21 mouse cellular contexts compared by ENCODE assay signal in genomic region chr1:83135829-83136228, GRCm38 (mm10). TPM values are rescaled to one million over a fixed set of nuclear protein-coding genes. Genes with fewer than 3 reads are reported as not detected.
DNase-seq lines count a peak whose midpoint lies in the region; ATAC-seq and TF ChIP-seq lines count a peak whose summit lies in the region.
"Had no signal": no experiment of that assay in that cellular context is flagged by ENCODE, and none has a peak within 500 bp of the region (broad histone marks: within the 10 kb centered on the region; RNA-seq: fewer than 3 reads in every experiment).

No protein-coding gene starts in this region.

- no peak overlapping the region for H3K27ac ChIP-seq in intestine, embryonic 14.5 days (ENCODE audit: low read depth)
- H3K27ac ChIP-seq in lung, postnatal 0 days (ENCODE audit: low read length): no peak overlapping the region; the same call in 1 of the 2 replicates
- H3K27ac ChIP-seq in stomach, embryonic 16.5 days (ENCODE audit: low read length): no peak overlapping the region
- no peak overlapping the region for H3K27ac ChIP-seq in forebrain, embryonic 16.5 days (ENCODE audit: low read length)
- no peak overlapping the region for H3K27ac ChIP-seq in midbrain, embryonic 15.5 days
- H3K27ac ChIP-seq: forebrain, embryonic 15.5 days; hindbrain, embryonic 15.5 days; kidney, embryonic 15.5 days; layer of hippocampus, adult 2 months had no signal

- peak; percentile 70 for ATAC-seq in intestine, embryonic 14.5 days (replicated peaks; ENCODE audit: low FRiP score, low TSS enrichment, low read depth)
- peak; percentile 83 for ATAC-seq in lung, postnatal 0 days
- ATAC-seq in stomach, embryonic 16.5 days (ENCODE audit: insufficient read depth, low FRiP score): peak; percentile 85; the same call in 1 of the 2 replicates
- no peak for ATAC-seq in forebrain, embryonic 16.5 days
- ATAC-seq in midbrain, embryonic 15.5 days (replicated peaks): no peak
- ATAC-seq: forebrain, embryonic 15.5 days had no signal

- H3K9me3 ChIP-seq in intestine, embryonic 14.5 days (ENCODE audit: control insufficient read depth, low read length): no peaks in the 10 kb centered on the region
- H3K9me3 ChIP-seq in lung, postnatal 0 days (ENCODE audit: low read length): no peaks in the 10 kb centered on the region
- no peaks in the 10 kb centered on the region for H3K9me3 ChIP-seq in stomach, embryonic 16.5 days (replicated peaks; ENCODE audit: control insufficient read depth, low read length)
- H3K9me3 ChIP-seq in forebrain, embryonic 16.5 days (ENCODE audit: control insufficient read depth, low read length): no peaks in the 10 kb centered on the region
- H3K9me3 ChIP-seq in midbrain, embryonic 15.5 days: no peaks in the 10 kb centered on the region
- H3K9me3 ChIP-seq: forebrain, embryonic 15.5 days; hindbrain, embryonic 15.5 days; kidney, embryonic 15.5 days had no signal

- no peaks in the 10 kb centered on the region for H3K4me1 ChIP-seq in intestine, embryonic 14.5 days (replicated peaks; ENCODE audit: control insufficient read depth, insufficient read depth, low read length)
- no peaks in the 10 kb centered on the region; the same call in 1 of the 2 replicates for H3K4me1 ChIP-seq in lung, postnatal 0 days (ENCODE audit: insufficient read depth, low read depth, low read length)
- no peaks in the 10 kb centered on the region for H3K4me1 ChIP-seq in stomach, embryonic 16.5 days (ENCODE audit: control insufficient read depth, insufficient read depth, low read length)
- H3K4me1 ChIP-seq in forebrain, embryonic 16.5 days (replicated peaks; ENCODE audit: control insufficient read depth, insufficient read depth, low read length): no peaks in the 10 kb centered on the region
- H3K4me1 ChIP-seq in midbrain, embryonic 15.5 days: no peaks in the 10 kb centered on the region
- H3K4me1 ChIP-seq: forebrain, embryonic 15.5 days; hindbrain, embryonic 15.5 days; kidney, embryonic 15.5 days had no signal

- no peak overlapping the region for H3K4me2 ChIP-seq in intestine, embryonic 14.5 days (ENCODE audit: low read length)
- H3K4me2 ChIP-seq in lung, postnatal 0 days (replicated peaks; ENCODE audit: low read depth, low read length): 0 out of 2 replicates have a peak overlapping the region, but pooled peaks have one; percentile 17
- no peak overlapping the region for H3K4me2 ChIP-seq in stomach, embryonic 16.5 days (ENCODE audit: low read depth, low read length)
- no peak overlapping the region for H3K4me2 ChIP-seq in forebrain, embryonic 16.5 days (ENCODE audit: low read length)
- H3K4me2 ChIP-seq in midbrain, embryonic 15.5 days: no peak overlapping the region
- H3K4me2 ChIP-seq: forebrain, embryonic 15.5 days; hindbrain, embryonic 15.5 days; kidney, embryonic 15.5 days had no signal

- no peaks in the 10 kb centered on the region for H3K27me3 ChIP-seq in intestine, embryonic 14.5 days (replicated peaks; ENCODE audit: control insufficient read depth, insufficient read depth, low read length)
- H3K27me3 ChIP-seq in lung, postnatal 0 days (replicated peaks; ENCODE audit: insufficient read depth, low read length): no peaks in the 10 kb centered on the region
- no peaks in the 10 kb centered on the region for H3K27me3 ChIP-seq in stomach, embryonic 16.5 days (ENCODE audit: control insufficient read depth, insufficient read depth, low read length)
- H3K27me3 ChIP-seq in forebrain, embryonic 16.5 days (replicated peaks; ENCODE audit: control insufficient read depth, insufficient read depth, low read length): no peaks in the 10 kb centered on the region
- H3K27me3 ChIP-seq in midbrain, embryonic 15.5 days (replicated peaks): no peaks in the 10 kb centered on the region
- H3K27me3 ChIP-seq: forebrain, embryonic 15.5 days; hindbrain, embryonic 15.5 days; kidney, embryonic 15.5 days had no signal

- no peak overlapping the region for H3K4me3 ChIP-seq in intestine, embryonic 14.5 days (ENCODE audit: low read depth, low read length)
- no peak overlapping the region for H3K4me3 ChIP-seq in lung, postnatal 0 days (ENCODE audit: low read depth, low read length)
- no peak overlapping the region for H3K4me3 ChIP-seq in stomach, embryonic 16.5 days (replicated peaks; ENCODE audit: low read length)
- no peak overlapping the region for H3K4me3 ChIP-seq in forebrain, embryonic 16.5 days (replicated peaks; ENCODE audit: low read length)
- no peak overlapping the region for H3K4me3 ChIP-seq in midbrain, embryonic 15.5 days
- H3K4me3 ChIP-seq: erythroblast, embryonic 14.5 days; forebrain, embryonic 15.5 days; hindbrain, embryonic 15.5 days; kidney, embryonic 15.5 days; layer of hippocampus, adult 2 months had no signal

- peak; percentile 11 for DNase-seq in retina, postnatal 1 day
- no peak for DNase-seq in retina, embryonic 14.5 days (ENCODE audit: low spot score)
- no peak for DNase-seq in intestine, embryonic 14.5 days (ENCODE audit: low spot score)
- peak; percentile 83 for DNase-seq in lung, postnatal 0 days (ENCODE audit: low spot score)
- DNase-seq in right cerebral cortex, postnatal 36 days (ENCODE audit: low spot score in 2 of 2): no peak
- DNase-seq: adrenal gland, adult 2 months; cerebellum, adult 8-10 months; gastrocnemius, postnatal 10 days; heart, postnatal 14 days; liver; right cerebral cortex, postnatal 25 days had no signal

- H3K36me3 ChIP-seq in intestine, embryonic 14.5 days (ENCODE audit: control insufficient read depth, insufficient read depth, low read length): no peaks in the 10 kb centered on the region
- no peaks in the 10 kb centered on the region for H3K36me3 ChIP-seq in lung, postnatal 0 days (ENCODE audit: insufficient read depth, low read length)
- H3K36me3 ChIP-seq in stomach, embryonic 16.5 days (ENCODE audit: control insufficient read depth, insufficient read depth, low read length): no peaks in the 10 kb centered on the region
- no peaks in the 10 kb centered on the region for H3K36me3 ChIP-seq in forebrain, embryonic 16.5 days (ENCODE audit: control insufficient read depth, insufficient read depth)
- H3K36me3 ChIP-seq in midbrain, embryonic 15.5 days (replicated peaks): no peaks in the 10 kb centered on the region
- H3K36me3 ChIP-seq: forebrain, embryonic 15.5 days; hindbrain, embryonic 15.5 days; kidney, embryonic 15.5 days had no signal

- H3K9ac ChIP-seq in intestine, embryonic 14.5 days (ENCODE audit: low read length): no peak overlapping the region
- no peak overlapping the region for H3K9ac ChIP-seq in lung, postnatal 0 days (replicated peaks; ENCODE audit: low read depth)
- no peak overlapping the region for H3K9ac ChIP-seq in stomach, embryonic 16.5 days (ENCODE audit: low read length)
- no peak overlapping the region for H3K9ac ChIP-seq in forebrain, embryonic 16.5 days (replicated peaks; ENCODE audit: low read depth, low read length)
- H3K9ac ChIP-seq in midbrain, embryonic 15.5 days: no peak overlapping the region
- H3K9ac ChIP-seq: forebrain, embryonic 15.5 days; hindbrain, embryonic 15.5 days; kidney, embryonic 15.5 days had no signal

- TF ChIP-seq EP300 in lung, postnatal 0 days (IDR thresholded peaks at IDR 0.05): peak; percentile 88

- WGBS in intestine, embryonic 14.5 days: 33% methylated on average over 7 of the region's 7 CpGs
- 18% methylated on average over 7 of the region's 7 CpGs for WGBS in lung, postnatal 0 days
- WGBS in stomach, embryonic 16.5 days: 21% methylated on average over 7 of the region's 7 CpGs
- WGBS in forebrain, embryonic 16.5 days: 81% methylated on average over 7 of the region's 7 CpGs
- WGBS in midbrain, embryonic 15.5 days: 84% methylated on average over 7 of the region's 7 CpGs

- TF ChIP-seq CTCF in lung, postnatal 0 days (IDR thresholded peaks at IDR 0.05): no peak

RNA-seq across cellular contexts. Expression of gene Ccl20, which starts 19.3 kb away (rescaled TPM):
- 3.4 and 3.7 TPM in 2 replicates for polyA plus RNA-seq in intestine, embryonic 14.5 days (2014; fragmentation: Nextera tagmentation; extraction: Ambion mirVana)
- polyA plus RNA-seq in lung, postnatal 0 days (2015; fragmentation: Nextera tagmentation; extraction: Ambion mirVana): 0.37 and 41.3 TPM in 2 replicates
- polyA plus RNA-seq in stomach, embryonic 16.5 days (2015; fragmentation: Nextera tagmentation; extraction: Ambion mirVana): 7.6 and 7.9 TPM in 2 replicates
- not detected in 2 replicates for polyA plus RNA-seq in forebrain, embryonic 16.5 days (2015; fragmentation: Nextera tagmentation; extraction: Ambion mirVana)
- not detected in 2 replicates for polyA plus RNA-seq in midbrain, embryonic 15.5 days (2015; fragmentation: Nextera tagmentation; extraction: Ambion mirVana)
- polyA plus RNA-seq: adrenal gland, adult 2 months; erythroblast, embryonic 14.5 days; forebrain, embryonic 15.5 days; hindbrain, embryonic 15.5 days; midbrain, postnatal 0 days; neural tube, embryonic 11.5 days had no signal

RNA-seq across cellular contexts. Expression of gene Daw1, which starts 23.7 kb away (rescaled TPM):
- 0.22 TPM in 1 of 2 replicates, not detected in the other for polyA plus RNA-seq in intestine, embryonic 14.5 days (2014; fragmentation: Nextera tagmentation; extraction: Ambion mirVana)
- polyA plus RNA-seq in lung, postnatal 0 days (2015; fragmentation: Nextera tagmentation; extraction: Ambion mirVana): 1.1 and 2.3 TPM in 2 replicates
- polyA plus RNA-seq in stomach, embryonic 16.5 days (2015; fragmentation: Nextera tagmentation; extraction: Ambion mirVana): 0.22 TPM in 1 of 2 replicates, not detected in the other
- 0.82 and 0.89 TPM in 2 replicates for polyA plus RNA-seq in forebrain, embryonic 16.5 days (2015; fragmentation: Nextera tagmentation; extraction: Ambion mirVana)
- 1.2 and 1.9 TPM in 2 replicates for polyA plus RNA-seq in midbrain, embryonic 15.5 days (2015; fragmentation: Nextera tagmentation; extraction: Ambion mirVana)
- polyA plus RNA-seq: adrenal gland, adult 2 months; erythroblast, embryonic 14.5 days; neural tube, embryonic 11.5 days had no signal

Comparison
In these comparisons a context has a peak if more than half of its experiments do, and no peak if none do; other contexts are left out.
1. DNase-seq: peak in retina, postnatal 1 day (single experiment) and lung, postnatal 0 days (single experiment); none in retina, embryonic 14.5 days (single experiment), intestine, embryonic 14.5 days (single experiment) and right cerebral cortex, postnatal 36 days (0 of 2).
2. ATAC-seq: peak in intestine, embryonic 14.5 days (single experiment), lung, postnatal 0 days (single experiment) and stomach, embryonic 16.5 days (single experiment); none in forebrain, embryonic 16.5 days (single experiment) and midbrain, embryonic 15.5 days (single experiment).